Mouse (Mus musculus) heart, embryonic 13.5 days (tissue): ENCODE measurements at regions not wholly inside any gene's neighbourhood (a gene's known extent, or its start where the extent isn't known, plus 50 kb on each side); places are given as distances from the start of the nearest gene placed in this dataset.

Experiments used
- ATAC-seq: fragments of 200-750 bp; cut with Nextera tagmentation; 2 replicates; pipeline ENCODE4 v1.8.0; 2017; ENCODE audit warnings: moderate TSS enrichment; ENCODE audit not compliant: insufficient number of reproducible peaks, low FRiP score, low TSS enrichment; ENCODE audit errors: extremely low read depth
- H3K27ac ChIP-seq: fragments of 300-500 bp; sonication (generic); replicated peaks from 2 replicates; pipeline ENCODE4 v1.5.1; 2015; ENCODE audit warnings: moderate library complexity, mild to moderate bottlenecking, inconsistent platforms
- H3K27me3 ChIP-seq: fragments of 300-500 bp; sonication (generic); replicated peaks from 2 replicates; pipeline ENCODE4 v1.6.1; 2015; ENCODE audit warnings: mild to moderate bottlenecking, inconsistent platforms
- H3K36me3 ChIP-seq: fragments of 300-500 bp; sonication (generic); 2 replicates; pipeline ENCODE4 v1.6.1; 2015; ENCODE audit warnings: mild to moderate bottlenecking, inconsistent platforms
- H3K4me1 ChIP-seq: fragments of 300-500 bp; sonication (generic); 2 replicates; pipeline ENCODE4 v1.6.1; 2015; ENCODE audit warnings: inconsistent platforms
- H3K4me2 ChIP-seq: fragments of 300-500 bp; sonication (generic); 2 replicates; pipeline ENCODE4 v1.6.1; 2015; ENCODE audit warnings: inconsistent platforms, mild to moderate bottlenecking, moderate library complexity
- H3K4me3 ChIP-seq: fragments of 300-500 bp; sonication (generic); 2 replicates; pipeline ENCODE4 v1.5.1; 2015; ENCODE audit warnings: moderate library complexity, mild to moderate bottlenecking, inconsistent platforms
- H3K9ac ChIP-seq: fragments of 300-500 bp; sonication (generic); 2 replicates; pipeline ENCODE4 v1.6.1; 2015; ENCODE audit warnings: inconsistent platforms, mild to moderate bottlenecking, moderate library complexity
- H3K9me3 ChIP-seq: fragments of 300-500 bp; sonication (generic); 2 replicates; pipeline ENCODE4 v1.6.1; 2016; ENCODE audit warnings: inconsistent platforms
- whole genome bisulfite sequencing: fragments of 180-500 bp; shearing (Covaris S2); methylation state at CpG from one replicate; pipeline ENCODE4 v1.1.7; 2015; ENCODE audit warnings: mixed read lengths; 5-methylcytosine and 5-hydroxymethylcytosine counted together

GRCm38 (mm10) chr11:93709686-93710085 is 175.9 kb downstream of the Utp18 start:
- ATAC-seq: no peak
- Histone ChIP-seq H3K9ac (no peak overlapping the region), H3K27me3 (no peaks in the 10 kb centered on the region), H3K36me3 (no peaks in the 10 kb centered on the region), H3K4me1 (no peaks in the 10 kb centered on the region), H3K4me3 (no peak overlapping the region), H3K4me2 (no peak overlapping the region), H3K9me3 (no peaks in the 10 kb centered on the region), H3K27ac (no peak overlapping the region)
- WGBS: 68% methylated on average over 4 of the region's 4 CpGs

- H3K36me3 ChIP-seq: no peaks in the 10 kb centered on the region
- H3K4me1 ChIP-seq: no peaks in the 10 kb centered on the region
- no peak overlapping the region for H3K9ac ChIP-seq
- WGBS: 78% methylated on average over 8 of the region's 8 CpGs
- no peaks in the 10 kb centered on the region for H3K27me3 ChIP-seq
- H3K9me3 ChIP-seq: no peaks in the 10 kb centered on the region
- no peak overlapping the region for H3K4me2 ChIP-seq
- H3K4me3 ChIP-seq: no peak overlapping the region
- no peak overlapping the region for H3K27ac ChIP-seq
- no peak for ATAC-seq
These were observed 188.5 kb downstream of the Utp18 start for GRCm38 (mm10) chr11:93696982-93697541.

GRCm38 (mm10) chr11:93696096-93696890 is 189.3 kb downstream of the Utp18 start:
- no peak overlapping the region for H3K4me2 ChIP-seq
- H3K27me3 ChIP-seq: no peaks in the 10 kb centered on the region
- 75% methylated on average over 12 of the region's 12 CpGs for WGBS
- no peak overlapping the region for H3K27ac ChIP-seq
- no peaks in the 10 kb centered on the region for H3K9me3 ChIP-seq
- H3K4me1 ChIP-seq: no peaks in the 10 kb centered on the region
- no peaks in the 10 kb centered on the region for H3K36me3 ChIP-seq
- H3K9ac ChIP-seq: no peak overlapping the region
- no peak overlapping the region for H3K4me3 ChIP-seq
- ATAC-seq: no peak

- Histone ChIP-seq H3K27me3 (no peaks in the 10 kb centered on the region), H3K4me2 (no peak overlapping the region), H3K9me3 (no peaks in the 10 kb centered on the region), H3K9ac (no peak overlapping the region), H3K4me3 (no peak overlapping the region), H3K27ac (no peak overlapping the region), H3K36me3 (no peaks in the 10 kb centered on the region), H3K4me1 (no peaks in the 10 kb centered on the region)
- 75% methylated on average over 5 of the region's 5 CpGs for whole genome bisulfite sequencing
- no peak for ATAC-seq
These were observed 201.9 kb downstream of the Utp18 start for GRCm38 (mm10) chr11:93683691-93684090.

- 77% methylated on average over 5 of the region's 5 CpGs for WGBS
- Histone ChIP-seq H3K27ac (no peak overlapping the region), H3K4me1 (0 out of 2 replicates have a peak, but pooled peaks cover 7% of the 10 kb centered on the region)
These were observed 209.3 kb downstream of the Utp18 start for GRCm38 (mm10) chr11:93676299-93676698.

GRCm38 (mm10) chr11:93672025-93672424 is 213.5 kb downstream of the Utp18 start:
- Histone ChIP-seq H3K9ac (no peak overlapping the region), H3K36me3 (no peaks in the 10 kb centered on the region), H3K27ac (no peak overlapping the region), H3K4me1 (0 out of 2 replicates have a peak, but pooled peaks cover 7% of the 10 kb centered on the region), H3K9me3 (no peaks in the 10 kb centered on the region), H3K27me3 (no peaks in the 10 kb centered on the region), H3K4me3 (no peak overlapping the region), H3K4me2 (no peak overlapping the region)
- WGBS: 59% methylated on average over 3 of the region's 3 CpGs
- ATAC-seq: no peak

More at GRCm38 (mm10) chr11:93676299-93676698, 209.3 kb downstream of the Utp18 start:
- Histone ChIP-seq H3K9me3 (no peaks in the 10 kb centered on the region), H3K36me3 (no peaks in the 10 kb centered on the region), H3K27me3 (no peaks in the 10 kb centered on the region), H3K4me2 (no peak overlapping the region), H3K4me3 (no peak overlapping the region), H3K9ac (no peak overlapping the region)
- ATAC-seq: no peak

GRCm38 (mm10) chr11:93661657-93662056 is 223.9 kb downstream of the Utp18 start:
- Histone ChIP-seq H3K36me3 (no peaks in the 10 kb centered on the region), H3K27ac (no peak overlapping the region), H3K9me3 (no peaks in the 10 kb centered on the region), H3K4me1 (no peaks in the 10 kb centered on the region), H3K9ac (no peak overlapping the region), H3K4me2 (no peak overlapping the region), H3K4me3 (no peak overlapping the region), H3K27me3 (no peaks in the 10 kb centered on the region)
- 53% methylated on average over 2 of the region's 2 CpGs for WGBS
- no peak for ATAC-seq

GRCm38 (mm10) chr11:93660379-93660778 is 225.2 kb downstream of the Utp18 start:
- WGBS: 85% methylated on average over 7 of the region's 7 CpGs
- no peak overlapping the region for H3K4me2 ChIP-seq
- H3K4me3 ChIP-seq: no peak overlapping the region
- H3K4me1 ChIP-seq: no peaks in the 10 kb centered on the region
- H3K9me3 ChIP-seq: no peaks in the 10 kb centered on the region
- no peak for ATAC-seq
- H3K27ac ChIP-seq: no peak overlapping the region
- H3K27me3 ChIP-seq: no peaks in the 10 kb centered on the region
- no peak overlapping the region for H3K9ac ChIP-seq
- no peaks in the 10 kb centered on the region for H3K36me3 ChIP-seq

- ATAC-seq: no peak
- no peaks in the 10 kb centered on the region for H3K9me3 ChIP-seq
- no peak overlapping the region for H3K27ac ChIP-seq
- no peak overlapping the region for H3K4me2 ChIP-seq
- H3K9ac ChIP-seq: no peak overlapping the region
- 75% methylated on average over 8 of the region's 8 CpGs for WGBS
- H3K4me3 ChIP-seq: no peak overlapping the region
- no peaks in the 10 kb centered on the region for H3K4me1 ChIP-seq
- H3K36me3 ChIP-seq: no peaks in the 10 kb centered on the region
- H3K27me3 ChIP-seq: no peaks in the 10 kb centered on the region
These were observed 226.8 kb downstream of the Utp18 start for GRCm38 (mm10) chr11:93658719-93659118.

GRCm38 (mm10) chr11:93655602-93656239 is 229.8 kb downstream of the Utp18 start:
- Histone ChIP-seq H3K4me3 (no peak overlapping the region), H3K4me2 (no peak overlapping the region), H3K36me3 (no peaks in the 10 kb centered on the region), H3K9me3 (no peaks in the 10 kb centered on the region), H3K4me1 (no peaks in the 10 kb centered on the region), H3K9ac (no peak overlapping the region), H3K27me3 (no peaks in the 10 kb centered on the region; the same call in 1 of the 2 replicates), H3K27ac (no peak overlapping the region)
- ATAC-seq: no peak
- WGBS: 82% methylated on average over 9 of the region's 9 CpGs

- H3K36me3 ChIP-seq: no peaks in the 10 kb centered on the region
- no peak overlapping the region for H3K27ac ChIP-seq
- WGBS: 85% methylated on average over 3 of the region's 3 CpGs
- no peak overlapping the region for H3K9ac ChIP-seq
- H3K9me3 ChIP-seq: peaks cover 4% of the 10 kb centered on the region; the same call in 1 of the 2 replicates
- no peak overlapping the region for H3K4me2 ChIP-seq
- no peaks in the 10 kb centered on the region; the same call in 1 of the 2 replicates for H3K27me3 ChIP-seq
- H3K4me3 ChIP-seq: no peak overlapping the region
- ATAC-seq: no peak
- H3K4me1 ChIP-seq: no peaks in the 10 kb centered on the region
These were observed 232.2 kb downstream of the Utp18 start for GRCm38 (mm10) chr11:93653401-93653800.
